Mouse (Mus musculus) layer of hippocampus, adult 9-11 months (tissue): ENCODE data around the gene Dglucy.

Experiments
- DNase-seq: peaks from one replicate; pipeline ENCODE4 v3.0.0; 2022

Gene Dglucy

DNA sequence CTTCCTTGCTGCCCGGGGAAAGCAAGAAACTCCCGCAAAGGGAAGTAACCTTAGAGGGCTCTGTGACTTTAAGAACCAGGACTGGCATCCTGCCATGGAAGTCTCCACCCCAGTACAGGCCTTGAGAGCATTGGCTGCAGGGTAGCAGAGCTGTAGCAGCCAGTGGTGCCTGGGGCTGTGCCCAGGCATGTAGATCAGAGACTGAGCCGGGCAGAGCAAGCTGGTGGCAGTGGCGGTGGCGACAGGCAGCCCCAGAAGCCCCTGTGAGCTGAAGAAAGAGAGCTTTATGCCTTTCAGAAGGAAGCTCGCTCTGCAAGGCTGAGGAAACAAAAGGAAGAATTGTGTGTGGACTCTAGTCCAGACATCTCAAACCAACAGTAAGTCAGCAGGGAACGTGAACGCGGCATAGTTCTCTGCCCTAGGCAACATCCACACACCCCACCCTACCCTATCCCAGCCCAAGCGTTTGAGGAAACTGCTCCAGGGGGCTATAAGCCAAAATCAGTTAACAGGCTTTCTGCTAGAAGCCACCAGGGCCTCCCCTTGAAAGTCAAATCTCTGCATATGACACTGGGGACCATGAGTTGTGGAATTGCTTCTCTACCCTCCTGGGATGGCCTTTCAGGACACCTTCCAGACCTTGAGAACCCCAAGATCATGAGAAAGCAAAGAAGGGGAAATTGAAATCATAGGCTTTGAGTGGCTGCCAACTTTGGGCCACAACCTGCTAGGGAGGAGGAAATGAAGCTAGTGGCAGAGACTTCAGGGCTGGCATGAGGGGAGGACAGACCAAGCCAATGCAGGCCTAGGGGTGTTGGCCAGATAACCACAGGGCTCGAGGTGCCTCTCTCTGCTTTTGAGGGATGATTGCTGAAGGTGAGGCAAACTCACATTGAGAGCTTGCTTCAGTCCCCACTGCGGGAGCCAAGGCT, at the start of gene Dglucy:
Dglucy (plus strand) TSS at position 124 of the 932 bp plus-strand sequence.
- DNase-seq, result peak; percentile 95

DNA sequence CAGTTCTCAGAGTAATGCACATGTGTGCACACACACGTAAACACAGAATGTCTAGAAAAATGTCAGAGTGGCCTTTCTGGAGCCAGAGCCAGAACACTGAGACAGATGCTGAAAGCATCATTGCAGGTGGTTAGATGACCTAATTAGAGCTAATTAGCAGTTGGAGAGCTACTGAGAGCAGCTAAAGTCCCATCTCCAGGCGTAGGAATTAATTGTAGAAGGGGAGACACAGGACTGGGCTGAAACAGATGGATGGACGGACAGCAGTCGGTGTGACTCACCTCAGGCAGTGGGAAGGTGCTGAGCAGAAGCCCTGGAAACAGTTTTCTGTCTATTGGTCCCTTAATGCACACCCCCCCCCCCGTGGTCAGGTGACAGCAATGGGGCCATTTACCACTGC, 43.7 kb upstream of the Dglucy start:
- DNase-seq, result no peak

DNA sequence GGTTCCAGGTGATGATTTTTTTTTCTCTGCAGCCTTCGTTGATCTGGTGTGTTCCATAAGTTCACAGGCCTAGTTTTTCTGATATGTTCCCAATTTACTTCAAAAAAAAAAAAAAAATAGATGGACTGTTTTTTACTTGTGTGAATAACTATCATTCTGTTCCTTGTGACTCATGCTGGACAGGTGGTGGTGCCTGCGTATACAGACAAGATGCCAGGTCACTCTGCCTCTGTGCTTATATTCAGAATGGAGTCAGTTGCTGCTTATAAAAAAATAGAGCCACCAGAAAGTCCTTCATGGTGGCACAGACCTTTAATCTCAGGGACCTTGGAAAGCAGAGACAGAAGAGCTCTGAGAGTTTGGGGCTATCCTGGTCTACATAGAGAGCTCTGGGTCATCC, 43.3 kb upstream of the Dglucy start:
- DNase-seq, result no peak

DNA sequence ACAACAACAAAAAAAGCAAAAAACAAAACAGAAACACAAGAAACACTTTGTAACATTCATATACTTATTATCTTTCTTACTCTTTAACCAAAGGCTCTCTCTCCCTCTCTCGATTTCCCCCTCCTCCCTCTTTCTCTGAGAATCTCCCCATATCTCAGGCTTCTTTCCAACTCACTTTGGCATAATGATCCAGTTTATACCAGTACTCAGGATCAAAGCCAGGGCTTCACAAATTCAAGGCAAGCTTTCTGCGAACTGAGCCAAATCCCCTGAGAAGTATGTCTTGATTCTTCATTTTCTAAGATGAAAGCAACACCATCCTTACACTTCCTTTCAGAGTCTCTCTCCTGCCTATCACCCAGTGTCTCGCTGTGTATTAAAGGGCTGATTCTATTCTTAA, 40.4 kb upstream of the Dglucy start:
- DNase-seq, result no peak

DNA sequence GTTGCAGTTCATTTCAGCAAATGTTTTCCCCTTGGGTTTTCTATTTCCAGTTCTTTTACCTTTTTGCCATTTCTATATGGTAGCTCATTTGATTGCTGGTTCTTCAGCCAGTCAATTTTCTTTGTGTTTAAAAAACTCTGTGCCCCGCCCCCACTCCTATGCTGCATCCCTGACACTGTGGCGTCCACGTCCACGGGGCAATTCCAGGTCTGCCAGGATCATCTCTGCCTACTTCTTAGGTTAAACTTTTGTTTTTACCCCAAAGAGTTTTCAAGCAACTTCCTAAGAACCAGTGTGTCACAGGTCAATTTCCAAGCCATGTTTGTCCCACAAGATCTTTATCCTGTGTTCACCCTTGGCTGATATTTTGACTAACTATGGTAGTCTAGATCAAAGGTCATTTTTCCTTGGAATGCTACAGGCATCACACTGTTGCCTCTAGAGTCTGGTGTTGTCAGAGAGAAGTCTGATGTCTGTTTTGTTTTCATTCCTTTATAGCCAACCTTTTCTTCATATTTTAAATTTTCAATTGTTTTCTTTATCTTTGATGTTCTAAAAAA, 39.8 kb upstream of the Dglucy start:
- no peak for DNase-seq

DNA sequence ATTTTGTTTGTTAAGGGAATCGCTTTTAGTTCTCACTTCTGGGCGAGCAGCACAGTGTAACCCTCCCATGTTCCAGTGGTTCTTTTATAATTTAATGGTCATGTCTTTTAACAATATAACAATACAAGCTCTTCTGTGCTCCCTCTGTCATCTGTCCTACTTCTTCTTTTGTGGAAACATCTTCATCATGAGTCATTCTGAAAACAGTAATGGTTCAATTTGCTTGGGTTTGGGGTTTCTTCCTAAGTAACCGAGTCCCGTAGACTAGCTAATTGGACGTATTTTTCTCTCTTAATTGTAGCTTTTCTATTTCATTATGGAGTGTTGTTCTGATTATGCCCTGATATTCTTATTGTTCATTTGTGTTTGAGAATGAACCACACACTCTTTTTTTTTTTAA, 38.5 kb upstream of the Dglucy start:
- DNase-seq, result no peak

DNA sequence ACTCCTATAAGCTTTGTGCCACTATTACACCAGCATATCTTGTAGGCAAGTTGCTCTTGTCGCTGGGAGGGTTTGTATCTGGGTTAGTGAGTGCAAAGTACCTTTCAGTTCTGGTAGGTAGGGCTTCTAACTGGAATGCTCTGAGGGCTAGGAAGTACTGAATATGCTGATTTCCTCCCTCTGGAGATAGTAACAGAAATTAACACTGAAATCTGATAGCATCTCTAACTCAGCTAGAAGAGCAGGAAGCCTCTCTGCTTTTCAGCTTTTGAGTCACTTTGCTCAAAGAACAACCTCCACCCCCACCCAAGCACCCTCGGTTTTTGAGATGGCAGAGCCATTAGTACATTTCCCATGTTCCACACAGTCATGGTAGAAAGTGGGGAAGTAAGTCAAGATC, 36.4 kb upstream of the Dglucy start:
- DNase-seq, result no peak

DNA sequence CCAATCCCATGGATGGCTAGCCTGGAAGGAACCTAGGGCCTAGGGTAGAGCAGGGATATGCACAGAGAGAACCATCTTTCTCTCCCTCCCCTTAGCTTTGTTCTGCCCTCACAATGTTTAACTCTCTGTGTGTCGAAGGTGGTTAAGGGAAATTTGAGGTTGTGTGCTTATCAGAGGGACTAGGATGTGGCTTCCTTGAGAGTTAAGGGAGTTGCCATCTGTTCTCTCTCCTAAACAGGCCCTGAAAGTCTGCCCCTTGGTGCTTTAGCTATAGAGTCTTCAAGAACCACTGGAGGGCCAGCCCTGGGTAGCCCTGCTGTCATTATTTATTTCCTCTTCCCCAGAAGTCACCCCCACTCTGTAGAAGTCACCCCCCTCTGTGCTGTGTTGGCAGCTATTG, 25.9 kb upstream of the Dglucy start:
- DNase-seq, result no peak

DNA sequence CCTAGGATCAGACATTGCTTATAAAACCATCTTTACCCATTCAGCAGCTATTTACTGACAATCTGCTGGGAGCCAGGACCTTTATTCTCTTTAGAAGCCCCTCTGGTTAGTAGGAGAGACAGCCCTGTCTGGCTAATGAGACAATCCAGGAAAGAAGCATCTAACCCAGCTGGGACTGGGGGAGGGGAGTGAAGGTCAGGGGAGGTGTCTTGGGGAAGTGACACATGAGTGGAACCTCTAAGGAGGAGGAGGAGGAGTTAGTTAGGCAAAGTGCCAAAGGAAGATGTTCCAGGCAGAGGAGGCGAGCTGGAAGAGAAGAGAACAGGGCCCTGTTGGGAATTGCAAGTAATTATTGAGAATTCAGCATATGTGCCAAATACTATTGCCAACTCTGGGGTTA, 25.1 kb upstream of the Dglucy start:
- DNase-seq, result no peak

DNA sequence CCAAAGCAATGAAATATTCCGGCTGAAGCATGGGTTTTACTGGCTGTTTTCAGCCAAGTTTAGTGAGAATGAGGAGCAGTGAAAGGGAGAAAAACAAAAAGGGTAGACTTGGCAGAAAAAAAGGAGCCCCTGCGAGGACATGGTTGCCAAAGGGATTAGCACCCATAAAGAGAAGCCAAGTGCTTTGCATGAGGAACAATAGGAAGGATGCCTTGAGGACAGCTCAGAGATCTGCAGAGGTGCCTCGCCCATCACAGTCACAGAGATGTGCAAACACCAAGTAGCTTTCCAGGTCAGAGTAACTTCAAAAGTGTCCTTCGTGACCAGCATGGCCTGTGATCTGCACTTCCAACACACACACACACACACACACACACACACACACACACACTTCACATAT, 21.4 kb upstream of the Dglucy start:
- DNase-seq, result no peak

DNA sequence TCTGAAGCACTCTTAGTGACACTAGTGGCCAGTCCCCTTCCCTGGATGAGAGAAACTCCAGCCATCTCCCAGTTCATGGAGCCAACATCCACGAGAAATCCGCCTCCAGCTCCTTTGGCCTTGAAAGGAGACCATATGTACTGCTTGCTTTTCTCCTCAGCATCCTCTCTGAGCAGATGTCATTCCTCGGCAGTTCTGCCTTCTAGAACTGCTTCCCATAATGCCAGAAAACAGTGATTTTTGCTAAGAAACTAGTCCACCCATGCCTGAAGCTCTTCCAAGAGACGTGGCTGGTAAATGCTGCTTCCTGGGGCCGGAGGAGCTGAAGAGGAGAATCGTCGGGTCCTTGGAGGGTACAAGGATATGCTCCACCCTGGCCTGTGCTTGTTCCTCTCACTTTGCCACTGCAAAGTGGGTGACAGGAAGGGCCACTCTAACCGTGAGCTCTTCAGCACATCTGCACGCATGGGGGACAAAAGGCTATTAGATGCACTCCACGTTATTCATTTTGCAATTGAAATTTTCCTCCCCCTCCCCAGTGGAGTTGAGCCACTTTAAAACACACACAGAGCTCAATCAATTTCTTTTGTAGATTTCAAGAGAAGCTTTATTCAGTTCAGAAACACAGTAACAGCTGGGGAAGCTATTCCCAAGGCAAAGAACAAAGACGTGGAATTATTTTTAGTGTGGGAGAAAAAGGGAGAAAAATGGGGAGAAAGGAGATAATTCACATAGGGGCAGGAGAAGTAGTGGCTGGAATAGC, 16.0 kb upstream of the Dglucy start:
- DNase-seq, result peak; percentile 58

DNA sequence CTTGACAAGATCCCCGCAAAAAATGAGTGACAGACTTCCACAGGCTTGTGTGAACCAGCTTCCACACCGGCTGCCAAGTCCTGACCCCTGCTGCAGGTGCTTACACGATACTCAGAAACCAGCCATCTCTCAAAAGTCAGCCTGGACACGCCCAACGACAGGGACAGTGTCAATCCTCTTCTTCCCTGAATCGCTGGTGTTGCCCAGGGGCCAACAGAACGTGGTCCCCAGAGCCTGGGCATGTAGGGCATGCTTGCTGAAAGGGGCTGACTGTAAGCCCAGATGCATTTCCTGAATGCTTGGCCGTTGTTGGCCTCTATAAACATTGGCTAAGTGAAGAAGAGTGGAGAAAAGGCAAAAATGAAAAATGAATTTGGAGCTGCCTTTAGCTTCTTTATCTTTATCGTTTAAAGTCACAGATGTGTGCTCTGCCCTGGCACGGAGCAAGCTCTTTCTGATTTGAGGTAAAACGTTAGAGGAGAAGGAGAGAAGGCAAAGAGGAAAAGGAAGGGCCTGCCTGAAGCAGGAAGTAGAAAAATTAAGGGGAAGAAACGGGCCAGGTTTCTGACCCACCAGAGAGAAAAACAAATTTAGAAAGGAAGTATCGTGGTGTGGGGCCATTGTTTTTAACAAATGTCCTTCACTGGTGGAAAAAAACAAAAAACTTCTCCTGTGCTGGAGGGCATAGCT, 14.4 kb upstream of the Dglucy start:
- DNase-seq, result no peak

DNA sequence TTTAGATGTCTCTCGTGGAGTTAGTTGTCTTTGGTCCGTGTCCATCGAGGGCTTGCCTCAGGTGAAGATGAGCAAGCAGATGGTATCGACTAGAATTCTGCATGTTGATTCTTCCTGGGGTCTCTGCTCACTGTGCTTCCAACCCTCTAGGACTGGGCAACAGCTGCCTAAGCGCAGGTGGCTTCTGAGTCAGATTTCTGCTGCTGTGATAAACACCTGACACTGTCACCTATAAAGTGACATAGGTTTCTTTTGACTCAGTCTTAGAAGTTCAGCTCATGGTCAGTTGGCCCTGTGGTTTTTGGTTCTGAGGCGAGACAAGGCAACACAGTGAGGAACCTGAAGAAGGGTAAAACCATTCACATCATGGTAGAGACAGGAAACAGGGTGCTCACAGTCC, 9.0 kb upstream of the Dglucy start:
- no peak for DNase-seq

DNA sequence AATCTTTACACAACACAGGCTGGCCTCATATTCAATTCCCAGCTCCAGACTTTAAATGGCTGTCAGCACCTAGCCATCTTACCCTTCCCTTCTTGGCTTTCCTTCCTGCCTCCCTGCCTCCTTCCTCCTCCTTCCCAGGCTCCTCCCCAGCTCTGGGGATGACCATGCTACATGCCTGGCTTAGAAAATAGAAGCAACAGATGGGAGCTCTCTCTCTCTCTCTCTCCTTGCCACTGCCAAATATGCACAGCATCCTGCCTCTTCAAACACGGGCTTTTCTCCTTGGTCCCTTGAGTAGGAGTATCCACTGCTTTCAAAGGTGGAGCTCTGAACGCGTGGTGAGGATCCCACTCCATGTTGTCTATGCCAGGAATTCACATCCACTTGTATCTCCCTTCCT, 8.1 kb upstream of the Dglucy start:
- no peak for DNase-seq

DNA sequence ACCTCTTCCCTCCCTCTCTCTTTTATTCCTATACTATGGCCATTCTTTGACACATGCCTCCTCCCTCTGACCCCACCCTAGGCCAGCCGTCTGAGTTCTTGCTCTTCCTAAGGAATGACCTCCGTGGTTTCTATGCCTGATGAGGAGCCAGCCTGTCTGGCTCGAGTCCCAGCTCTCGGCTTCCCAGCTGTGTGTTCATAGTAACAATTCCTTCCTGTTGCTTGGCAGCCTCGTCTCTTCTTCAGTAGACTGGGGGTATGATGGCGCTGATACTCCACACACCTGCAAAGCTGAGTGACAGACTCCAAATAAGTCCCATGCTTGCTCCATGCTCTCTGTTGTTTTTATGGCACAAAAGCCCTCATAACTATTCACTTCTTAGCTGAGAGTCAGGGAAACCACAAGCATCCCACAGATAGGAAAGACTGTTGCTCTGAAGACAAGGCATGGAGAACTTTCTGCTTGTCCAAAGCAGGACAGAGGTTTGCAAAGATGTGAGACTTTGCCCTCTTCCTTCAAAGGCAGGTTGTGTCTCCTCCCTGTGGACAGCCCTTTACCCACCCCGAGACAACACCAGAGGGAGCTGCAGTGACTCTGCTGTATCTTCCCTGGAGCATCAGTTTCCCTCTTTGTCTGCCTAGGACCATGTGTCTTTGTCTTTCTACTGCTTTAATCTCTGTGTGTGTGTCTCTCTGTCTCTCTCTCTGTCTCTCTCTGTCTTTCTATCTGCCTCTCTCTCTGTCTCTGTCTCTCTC, 6.5 kb upstream of the Dglucy start:
- DNase-seq, result peak; percentile 48

DNA sequence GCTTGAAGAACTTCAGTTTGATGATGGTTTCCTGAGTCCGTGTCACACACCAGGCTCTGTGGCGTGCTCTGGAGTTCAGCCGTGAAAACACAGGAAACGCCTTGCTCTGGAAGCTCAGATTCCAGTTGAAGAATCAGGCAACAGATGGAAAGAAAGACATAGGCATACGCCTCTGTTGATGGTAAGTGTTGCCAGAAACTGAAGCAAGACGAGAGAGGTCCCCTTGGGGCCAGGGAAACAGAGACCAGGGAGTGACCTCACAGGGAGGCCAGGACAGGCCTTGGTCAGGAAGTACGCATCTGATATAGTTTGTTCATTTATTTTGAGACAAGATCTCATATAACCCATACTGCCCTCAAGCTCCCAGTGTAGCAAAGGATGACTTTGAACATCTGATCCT, 4.1 kb upstream of the Dglucy start:
- no peak for DNase-seq

DNA sequence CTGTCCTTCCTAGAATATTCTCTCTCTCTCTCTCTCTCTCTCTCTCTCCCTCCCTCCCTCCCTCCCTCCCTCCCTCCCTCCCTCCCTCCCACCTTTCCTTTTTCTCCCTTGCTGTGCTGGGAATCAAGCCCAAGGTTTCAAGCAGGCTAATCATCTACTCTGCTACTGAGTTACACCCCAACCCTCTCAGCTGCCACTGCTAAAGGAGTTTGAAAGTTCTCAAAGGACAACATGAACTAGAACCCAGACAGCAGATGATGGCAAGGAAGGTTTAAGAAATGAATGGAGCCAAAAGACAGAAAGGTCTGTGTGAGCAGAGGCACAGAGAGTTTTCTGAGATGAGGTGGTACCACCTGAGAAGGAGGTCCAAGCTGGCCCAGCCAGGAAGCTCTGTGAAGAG, 3.6 kb upstream of the Dglucy start:
- DNase-seq, result no peak

DNA sequence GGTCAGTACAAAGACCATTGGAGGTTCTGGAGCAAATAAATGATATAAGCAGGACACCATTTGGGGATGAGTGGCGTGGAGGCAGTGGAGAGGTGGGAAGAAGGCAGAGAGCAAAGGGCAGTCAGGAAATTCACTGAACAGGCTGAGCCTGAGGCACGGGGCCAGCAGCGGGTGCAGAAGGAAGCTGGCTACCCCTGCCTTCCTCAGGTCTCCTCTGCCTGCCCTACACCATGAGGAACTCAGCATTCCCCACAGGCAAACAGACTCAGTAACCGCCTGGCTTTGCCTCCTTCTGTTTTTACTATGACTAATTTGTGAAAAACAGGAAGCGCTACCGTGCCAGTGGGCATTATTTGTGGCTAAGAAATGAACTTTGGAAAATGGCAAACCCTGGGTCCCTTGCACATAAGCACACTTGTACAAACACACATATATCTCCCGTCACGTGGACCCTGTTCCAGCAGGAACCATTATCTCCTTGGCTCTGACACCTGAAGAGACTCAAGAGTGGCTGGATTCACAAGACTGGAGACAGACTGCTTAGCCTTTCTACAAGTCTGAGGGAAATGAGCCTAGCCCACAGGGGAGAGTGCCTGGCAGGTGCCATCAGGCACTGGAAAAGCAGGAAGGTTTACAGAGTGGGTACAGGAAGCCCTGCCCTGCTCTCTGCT, 2.8 kb upstream of the Dglucy start:
- DNase-seq, result peak; percentile 45

DNA sequence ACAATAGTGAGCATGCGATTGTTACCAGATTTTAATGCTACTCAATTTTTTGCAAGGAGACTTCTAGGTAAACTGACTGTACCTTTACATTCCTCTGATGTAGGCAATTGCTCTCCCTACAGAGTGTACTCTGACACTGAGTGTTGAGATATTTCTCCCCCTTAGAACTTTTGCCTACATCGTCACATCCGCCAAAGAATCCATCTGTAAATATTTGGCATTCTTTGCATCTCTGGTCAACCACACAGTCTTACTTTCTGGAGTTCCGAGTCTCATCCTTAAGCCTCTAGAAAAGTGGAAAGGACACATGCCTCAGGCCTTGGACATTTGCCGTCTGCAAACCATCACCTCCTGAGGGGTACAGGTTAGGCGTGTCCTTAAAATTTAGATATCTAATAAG, 1.9 kb upstream of the Dglucy start:
- DNase-seq, result no peak

DNA sequence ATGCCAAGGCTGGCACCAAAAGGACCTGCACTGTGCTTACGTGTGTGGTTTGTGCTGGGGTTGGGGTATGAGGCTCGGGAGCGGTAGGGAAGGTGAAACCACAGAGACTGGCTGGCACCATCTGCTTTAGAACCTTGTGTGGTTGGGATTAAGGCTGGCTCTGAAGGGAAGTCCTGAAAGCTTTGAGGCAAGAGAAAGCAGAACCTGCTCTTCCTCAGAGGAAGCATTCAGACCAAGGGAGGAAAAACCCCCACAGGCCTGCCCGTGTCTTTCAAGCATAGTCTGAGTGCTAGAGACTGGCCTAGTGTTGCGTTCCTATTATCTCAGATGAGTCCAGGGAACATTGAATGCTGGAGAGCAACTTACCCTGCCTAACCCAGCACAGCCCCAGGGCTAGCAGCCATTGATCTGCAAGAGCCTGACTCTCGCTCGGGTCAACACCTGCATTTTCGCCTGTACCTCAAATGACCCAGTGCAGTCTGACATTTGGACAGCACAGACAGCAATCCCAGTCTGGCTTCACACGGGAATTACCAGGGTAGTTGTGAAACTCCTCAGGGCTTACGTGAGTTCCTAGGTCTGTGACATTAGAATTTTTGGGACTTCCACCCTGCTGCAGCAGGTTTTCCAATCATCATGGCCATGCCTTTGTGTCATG, 452 bp upstream of the Dglucy start:
- no peak for DNase-seq

DNA sequence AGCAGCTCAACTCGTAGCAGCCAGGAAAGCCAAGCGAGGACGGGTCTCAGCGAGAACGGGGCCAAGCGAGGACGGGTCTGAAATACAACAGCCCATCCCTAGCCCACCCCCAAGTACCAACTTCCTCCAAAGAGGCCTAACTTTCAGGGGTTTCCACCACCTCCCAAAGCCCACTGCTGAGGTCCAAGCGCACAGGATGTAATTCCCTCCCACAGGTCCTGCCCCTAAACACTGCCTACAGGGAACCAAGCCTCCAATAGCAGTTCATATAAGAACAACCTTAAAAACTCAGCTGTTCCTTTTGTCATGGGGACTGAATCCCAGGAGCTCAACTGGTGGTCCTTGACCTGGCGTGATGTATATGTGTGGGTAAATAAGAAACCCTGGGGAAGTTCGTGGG, 1.6 kb downstream of the Dglucy start:
- DNase-seq, result no peak
